Mouse (Mus musculus): ENCODE results near the gene Aqp8.
A peak's percentile ranks its signal among the peaks of the same experiment; 100 is the strongest.

The Aqp8 gene

DNA sequence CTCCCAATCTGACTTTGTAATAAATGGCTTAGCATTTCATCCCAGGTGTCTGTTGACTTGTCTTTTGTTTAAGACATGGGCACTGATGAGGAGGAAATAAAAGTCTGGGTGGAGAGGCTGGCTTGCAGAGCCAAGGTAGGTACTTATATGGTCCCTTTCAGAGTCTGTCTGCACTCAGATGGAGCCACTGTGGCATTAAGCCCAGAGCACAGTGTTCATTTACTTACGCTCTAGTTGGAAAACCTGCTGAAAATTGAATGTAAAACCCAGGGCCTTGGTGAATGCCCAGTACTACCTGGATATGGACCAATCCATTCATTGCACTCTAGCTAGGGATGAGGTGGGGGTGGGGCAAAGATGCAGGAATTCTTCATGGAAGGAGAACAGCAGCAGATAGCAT lies 5.9 kb downstream of the Aqp8 start:
- DNase-seq (ENCODE audit: inconsistent age in 2 of 2, low spot score in 1 of 2), result no peak

DNA sequence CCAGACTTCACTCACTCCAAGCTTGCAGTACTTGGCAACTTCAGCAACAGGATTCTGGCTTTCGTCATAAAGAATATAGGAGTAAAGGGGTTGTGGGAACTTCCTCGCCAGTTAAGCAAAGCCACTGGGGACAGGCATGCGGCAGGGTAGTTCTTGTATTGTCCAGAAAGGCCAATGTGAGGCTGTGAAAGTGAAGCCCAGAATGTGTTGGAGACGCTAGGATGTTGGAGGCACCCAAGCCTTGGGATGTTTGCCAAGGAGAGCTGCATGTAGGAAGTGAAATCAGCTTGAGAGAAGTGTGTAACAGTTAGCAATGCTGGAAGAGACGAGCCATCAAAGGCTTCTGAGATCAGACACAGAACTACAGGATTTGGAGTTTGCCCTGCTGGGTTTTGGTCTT lies 25.6 kb downstream of the Aqp8 start:
- DNase-seq (ENCODE audit: inconsistent age in 2 of 2, low spot score in 1 of 2), result no peak

DNA sequence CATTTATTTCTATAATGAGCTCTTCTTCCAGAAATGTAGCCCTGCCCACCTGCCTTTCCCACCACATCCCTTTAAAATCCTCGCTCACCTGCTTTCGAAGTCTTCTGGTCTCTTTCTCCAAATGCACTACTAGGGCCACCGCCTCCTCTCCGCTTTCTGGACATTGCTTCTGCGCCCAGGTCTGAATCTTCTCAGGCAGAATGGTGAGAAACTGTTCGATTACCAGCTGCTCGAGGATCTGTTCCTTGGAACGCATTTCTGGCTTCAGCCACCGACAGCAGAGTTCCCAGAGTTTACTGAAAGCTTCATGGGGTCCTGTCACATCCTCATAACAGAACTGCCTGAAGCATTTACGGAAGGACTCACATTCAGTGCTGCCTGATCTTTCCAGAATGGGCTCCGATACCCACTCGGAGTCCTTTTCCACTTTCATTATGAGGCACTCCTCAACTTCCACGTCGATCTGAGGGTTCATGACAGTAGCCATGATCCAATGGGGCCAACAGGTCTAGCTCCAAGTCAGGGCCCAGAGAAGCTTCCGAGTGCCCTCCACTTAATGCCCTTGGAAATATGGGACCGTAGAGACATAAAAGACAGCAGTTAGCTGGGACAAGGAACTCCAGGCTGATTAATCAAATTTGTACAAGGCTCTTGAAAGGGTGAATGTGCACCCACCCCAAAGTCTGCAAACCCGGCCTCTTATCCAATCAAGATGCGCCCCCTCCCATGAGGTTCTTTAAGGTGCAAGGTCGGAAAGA lies 37.6 kb downstream of the Aqp8 start:
- no peak for DNase-seq (ENCODE audit: inconsistent age in 2 of 2, low spot score in 1 of 2)

DNA sequence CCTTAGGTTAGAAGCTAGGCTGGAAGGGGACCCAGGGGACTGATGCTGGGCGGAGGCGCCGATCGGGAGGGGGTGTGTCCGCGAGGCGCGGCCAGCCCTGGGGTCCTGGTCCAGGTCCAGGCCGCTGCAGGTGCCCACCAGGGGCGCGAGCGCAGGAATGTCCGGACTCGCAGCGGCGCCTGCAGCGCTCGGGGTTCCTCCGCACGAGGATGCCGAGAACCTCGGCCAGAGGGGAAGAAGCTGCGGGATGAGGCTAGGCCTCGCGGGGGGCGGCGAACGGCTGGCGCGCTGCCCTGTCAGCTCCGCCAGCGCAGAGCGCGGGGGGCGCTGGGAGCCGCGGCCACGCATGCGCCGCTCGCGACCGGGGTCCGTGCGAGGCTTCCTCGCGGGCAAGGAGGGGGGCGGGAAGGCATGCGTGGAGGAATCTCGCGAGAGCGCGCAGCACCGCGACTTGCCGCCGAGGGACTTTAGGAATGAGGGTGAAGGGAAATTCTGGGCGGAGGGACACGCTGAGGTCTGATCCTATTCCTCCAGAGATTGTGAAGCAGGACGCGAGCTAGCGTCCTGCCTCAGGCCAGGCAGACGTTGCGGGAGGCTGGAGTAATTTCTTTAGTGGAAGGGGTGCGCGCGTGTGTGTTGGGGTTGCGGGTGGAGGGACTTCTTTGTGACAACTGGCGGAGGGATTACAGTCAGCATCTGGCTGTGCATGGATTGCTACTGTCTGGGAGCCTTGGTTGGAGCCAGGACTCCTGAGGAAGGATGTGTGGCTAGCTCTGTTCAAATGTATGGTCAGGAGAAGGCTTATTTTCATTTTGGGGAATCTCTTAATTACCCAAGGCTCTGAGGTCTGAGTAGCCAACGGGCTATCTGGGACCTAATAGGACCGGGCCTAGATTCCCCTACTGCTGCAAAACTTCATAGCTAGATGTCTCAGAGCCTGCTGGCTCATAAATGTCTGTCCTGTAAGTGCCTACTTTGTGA lies 38.4 kb downstream of the Aqp8 start, which contains the start of gene Zkscan2:
Gene Zkscan2, minus strand, starts transcription at position 211 of the 981 bp plus-strand sequence.
- DNase-seq (ENCODE audit: inconsistent age in 2 of 2, low spot score in 1 of 2), result peak; percentile 85 to 92

DNA sequence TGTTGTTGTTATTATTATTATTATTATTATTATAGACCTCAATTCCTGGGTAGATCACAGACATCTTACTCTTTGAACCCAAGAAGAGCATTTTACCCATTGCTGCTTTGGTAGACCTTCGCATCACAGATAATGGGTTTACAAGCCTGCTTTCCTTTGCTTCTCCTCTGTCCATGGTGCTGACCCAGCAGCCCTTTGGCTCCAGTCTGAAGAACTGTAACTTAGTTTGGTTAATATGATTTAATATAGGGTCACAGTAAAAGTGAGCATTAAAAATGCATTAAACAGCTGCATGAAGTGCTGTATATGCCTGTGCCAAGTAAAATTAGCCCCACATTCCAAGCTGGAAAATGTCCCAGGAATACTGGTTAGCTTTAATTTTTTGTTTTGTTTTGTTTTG lies 41.3 kb downstream of the Aqp8 start:
- DNase-seq (ENCODE audit: inconsistent age in 2 of 2, low spot score in 1 of 2), result peak; percentile 23 to 72

DNA sequence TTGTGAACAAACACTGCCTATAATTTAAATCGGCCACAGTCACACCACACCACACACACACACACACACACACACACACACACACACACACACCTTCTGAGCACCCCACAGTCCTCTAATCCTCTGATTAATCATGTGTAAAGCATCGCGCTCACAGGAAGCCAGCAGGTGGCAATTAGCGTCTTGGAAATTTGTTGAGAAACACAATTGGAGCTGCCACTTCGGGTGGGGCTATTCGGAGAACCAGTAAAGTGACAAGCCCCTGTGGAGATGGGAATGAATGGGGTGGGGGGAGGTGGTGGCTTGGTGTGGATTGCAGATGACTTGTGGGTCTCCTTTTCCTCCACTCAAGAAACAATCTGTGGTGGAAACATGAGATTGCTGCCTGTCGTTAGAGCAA lies 45.9 kb downstream of the Aqp8 start:
- no peak for DNase-seq (ENCODE audit: inconsistent age in 2 of 2, low spot score in 1 of 2)

Measured in adrenal gland, adult (tissue).